Mouse (Mus musculus): ENCODE results near the gene Scd3.
"Not testable (repeated sequence)": the region's sequence is repeated elsewhere in the genome, so short reads cannot be mapped to it uniquely, and the experiment has no call there.

Scd3 gene

GRCm38 (mm10) chr19:44237471-44238006, 34.5 kb downstream of the Scd3 start:
- no peak for DNase-seq (ENCODE audit: low read depth, low spot score)

- no peak for DNase-seq (ENCODE audit: low read depth, low spot score)
These were observed 35.8 kb downstream of the Scd3 start for GRCm38 (mm10) chr19:44238906-44239305.

GRCm38 (mm10) chr19:44245761-44246171, 42.7 kb downstream of the Scd3 start:
- peak; percentile 62 for DNase-seq (ENCODE audit: low read depth, low spot score)

- no peak for DNase-seq (ENCODE audit: low read depth, low spot score)
These were observed 43.4 kb downstream of the Scd3 start for GRCm38 (mm10) chr19:44246341-44246911.

- no peak for DNase-seq (ENCODE audit: low read depth, low spot score)
These were observed 44.4 kb downstream of the Scd3 start for GRCm38 (mm10) chr19:44247281-44248080.

- peak; percentile 93 for DNase-seq (ENCODE audit: low read depth, low spot score)
These were observed 45.2 kb downstream of the Scd3 start for GRCm38 (mm10) chr19:44248081-44248853.

GRCm38 (mm10) chr19:44248854-44249351, 45.8 kb downstream of the Scd3 start:
- no peak for DNase-seq (ENCODE audit: low read depth, low spot score)

GRCm38 (mm10) chr19:44251138-44251537, 48.1 kb downstream of the Scd3 start:
- DNase-seq (ENCODE audit: low read depth, low spot score), result not testable (repeated sequence)

- no peak for DNase-seq (ENCODE audit: low read depth, low spot score)
These were observed 49.0 kb downstream of the Scd3 start for GRCm38 (mm10) chr19:44251936-44252558.

- DNase-seq (ENCODE audit: low read depth, low spot score), result not testable (repeated sequence)
These were observed 51.0 kb downstream of the Scd3 start for GRCm38 (mm10) chr19:44254106-44254505.

- no peak for DNase-seq (ENCODE audit: low read depth, low spot score)
These were observed 54.4 kb downstream of the Scd3 start for GRCm38 (mm10) chr19:44257377-44257966.

- DNase-seq (ENCODE audit: low read depth, low spot score), result no peak
These were observed 56.4 kb downstream of the Scd3 start for GRCm38 (mm10) chr19:44259484-44259883.

GRCm38 (mm10) chr19:44260487-44260886, 57.4 kb downstream of the Scd3 start:
- no peak for DNase-seq (ENCODE audit: low read depth, low spot score)

- DNase-seq (ENCODE audit: low read depth, low spot score), result no peak
These were observed 58.7 kb downstream of the Scd3 start for GRCm38 (mm10) chr19:44261774-44262173.

- no peak for DNase-seq (ENCODE audit: low read depth, low spot score)
These were observed 60.5 kb downstream of the Scd3 start for GRCm38 (mm10) chr19:44263581-44263980.

GRCm38 (mm10) chr19:44264226-44264625, 61.2 kb downstream of the Scd3 start:
- DNase-seq (ENCODE audit: low read depth, low spot score), result no peak

- no peak for DNase-seq (ENCODE audit: low read depth, low spot score)
These were observed 62.2 kb downstream of the Scd3 start for GRCm38 (mm10) chr19:44265300-44265699.

GRCm38 (mm10) chr19:44265911-44266337, 62.9 kb downstream of the Scd3 start:
- DNase-seq (ENCODE audit: low read depth, low spot score), result no peak

- DNase-seq (ENCODE audit: low read depth, low spot score), result no peak
These were observed 63.4 kb downstream of the Scd3 start for GRCm38 (mm10) chr19:44266458-44266823.

GRCm38 (mm10) chr19:44266824-44267498, 63.9 kb downstream of the Scd3 start:
- peak; percentile 67 for DNase-seq (ENCODE audit: low read depth, low spot score)

All from retina, postnatal 7 days (tissue).